Mouse (Mus musculus) G1E-ER4 (cell line): ENCODE measurements around the gene Gm13272. TPM values are rescaled to one million over a fixed set of nuclear protein-coding genes. Genes with fewer than 3 reads are reported as not detected.
"Not testable (repeated sequence)": the region's sequence is repeated elsewhere in the genome, so short reads cannot be mapped to it uniquely, and the experiment has no call there.

Experiments used
- GATA1 ChIP-seq: IDR thresholded peaks from one replicate; pipeline ENCODE4 v1.8.0; 2012; ENCODE audit warnings: low read length, inconsistent platforms
- polyA plus RNA-seq: library from polyadenylated mRNA; stranded (reverse); fragments of >175 nt; gene quantifications from 2 replicates; pipeline ENCODE4 v1.2.3, GENCODE M21; 2012

The Gm13272 gene
- not detected in 2 replicates for polyA plus RNA-seq

DNA sequence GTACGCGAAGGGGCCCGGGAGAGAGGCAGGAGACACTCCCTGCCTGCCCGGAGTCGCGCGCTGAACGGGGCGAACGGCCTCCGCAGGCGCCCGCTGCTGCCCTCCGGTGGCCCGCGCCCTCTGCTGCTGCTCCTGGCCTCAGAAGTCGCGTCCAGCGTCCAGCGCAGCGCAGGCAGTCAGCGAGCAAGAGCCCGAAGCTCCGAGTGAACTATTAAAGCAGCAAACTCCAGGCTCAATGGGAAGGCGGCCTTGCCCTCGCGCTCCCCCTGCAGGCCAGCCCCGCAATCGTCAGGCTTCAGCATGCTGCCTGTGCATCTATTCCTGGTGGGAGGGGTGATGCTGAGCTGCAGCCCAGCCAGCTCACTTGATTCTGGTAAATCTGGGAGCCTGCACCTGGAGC is at the start of gene Gm13272:
Gene Gm13272, plus strand, starts transcription at position 301 of the 400 bp plus-strand sequence.
- not testable (repeated sequence) for TF ChIP-seq GATA1

DNA sequence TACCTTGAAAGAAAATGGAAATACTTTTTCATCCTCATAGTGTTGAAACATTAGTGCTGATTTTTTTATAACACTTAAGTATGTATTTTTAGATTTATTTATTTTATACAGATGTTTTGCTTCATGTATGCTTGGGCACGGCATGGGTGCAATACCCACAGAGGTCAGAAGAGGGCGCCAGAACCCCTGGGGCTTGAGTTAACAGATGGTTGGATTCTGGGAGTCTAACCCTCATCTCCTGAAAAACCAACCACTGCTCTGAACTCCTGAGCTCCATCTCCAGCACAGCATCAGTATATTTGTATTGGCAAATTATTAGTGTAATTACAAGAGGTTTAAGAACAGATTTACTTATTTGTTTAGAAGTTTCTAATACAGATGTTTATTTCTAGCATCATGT is 41.2 kb upstream of the Gm13272 start:
- no peak for TF ChIP-seq GATA1

GRCm38 (mm10) chr4:88739036-88739435 is 40.6 kb upstream of the Gm13272 start:
- TF ChIP-seq GATA1, result no peak

DNA sequence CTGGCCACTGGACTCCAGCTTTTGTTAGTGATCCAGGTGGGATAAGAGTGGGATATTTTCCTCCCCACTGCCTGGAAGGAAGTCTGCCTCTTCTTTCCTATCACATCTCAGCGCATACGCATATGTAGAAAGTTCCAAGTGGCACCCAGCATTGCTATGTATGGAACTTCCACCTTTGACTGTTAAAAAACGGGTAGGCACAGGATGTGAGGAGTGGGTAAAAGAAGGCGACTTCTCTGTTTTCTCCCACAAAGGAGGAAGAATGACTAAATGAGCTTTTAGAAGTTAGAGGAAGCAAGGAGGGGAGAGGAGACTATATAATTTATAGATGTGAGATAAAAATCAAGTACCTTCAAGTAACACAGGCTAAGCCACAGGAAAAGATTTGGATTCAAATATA is 38.2 kb upstream of the Gm13272 start:
- TF ChIP-seq GATA1, result no peak

GRCm38 (mm10) chr4:88742771-88743371 is 36.8 kb upstream of the Gm13272 start:
- no peak for TF ChIP-seq GATA1

- TF ChIP-seq GATA1, result no peak
These were observed 35.4 kb upstream of the Gm13272 start for GRCm38 (mm10) chr4:88744207-88744606.

DNA sequence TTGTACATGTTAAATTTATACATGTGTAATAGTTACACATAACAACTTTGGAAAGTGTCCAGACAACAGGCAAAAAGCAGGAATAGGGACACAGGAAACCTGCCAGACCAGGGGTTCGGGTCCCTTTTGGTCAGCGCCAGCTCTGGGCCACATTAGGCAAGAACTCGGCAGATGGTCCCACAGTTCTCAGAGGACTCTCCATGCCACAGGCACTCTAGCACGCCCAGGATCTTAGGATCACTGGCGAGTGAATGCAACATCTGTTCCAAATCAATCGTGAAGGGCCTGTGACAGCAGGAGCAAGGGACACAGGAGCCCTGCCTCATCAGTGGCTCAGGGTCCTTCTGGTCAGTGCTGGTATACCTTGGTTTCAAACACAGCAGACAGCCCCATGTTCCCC is 29.7 kb upstream of the Gm13272 start:
- TF ChIP-seq GATA1, result no peak

- TF ChIP-seq GATA1, result not testable (repeated sequence)
These were observed 24.8 kb upstream of the Gm13272 start, which contains the start of gene Gm13271 for GRCm38 (mm10) chr4:88754818-88755340. Gm13271 (plus strand) TSS chr4:88754868.

- not testable (repeated sequence) for TF ChIP-seq GATA1
These were observed 19.9 kb upstream of the Gm13272 start, which contains the start of gene Gm13283 for GRCm38 (mm10) chr4:88759610-88760268. Gm13283 (plus strand) TSS chr4:88760119.

- not testable (repeated sequence) for TF ChIP-seq GATA1
These were observed 6.1 kb upstream of the Gm13272 start, which contains the start of gene Gm13290 for GRCm38 (mm10) chr4:88773534-88773933. Gm13290 (plus strand) TSS chr4:88773834.

DNA sequence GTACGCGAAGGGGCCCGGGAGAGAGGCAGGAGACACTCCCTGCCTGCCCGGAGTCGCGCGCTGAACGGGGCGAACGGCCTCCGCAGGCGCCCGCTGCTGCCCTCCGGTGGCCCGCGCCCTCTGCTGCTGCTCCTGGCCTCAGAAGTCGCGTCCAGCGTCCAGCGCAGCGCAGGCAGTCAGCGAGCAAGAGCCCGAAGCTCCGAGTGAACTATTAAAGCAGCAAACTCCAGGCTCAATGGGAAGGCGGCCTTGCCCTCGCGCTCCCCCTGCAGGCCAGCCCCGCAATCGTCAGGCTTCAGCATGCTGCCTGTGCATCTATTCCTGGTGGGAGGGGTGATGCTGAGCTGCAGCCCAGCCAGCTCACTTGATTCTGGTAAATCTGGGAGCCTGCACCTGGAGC is 3.0 kb upstream of the Gm13272 start, which contains the start of gene Gm13289:
Gene Gm13289, plus strand, starts transcription at position 301 of the 400 bp plus-strand sequence.
- not testable (repeated sequence) for TF ChIP-seq GATA1

DNA sequence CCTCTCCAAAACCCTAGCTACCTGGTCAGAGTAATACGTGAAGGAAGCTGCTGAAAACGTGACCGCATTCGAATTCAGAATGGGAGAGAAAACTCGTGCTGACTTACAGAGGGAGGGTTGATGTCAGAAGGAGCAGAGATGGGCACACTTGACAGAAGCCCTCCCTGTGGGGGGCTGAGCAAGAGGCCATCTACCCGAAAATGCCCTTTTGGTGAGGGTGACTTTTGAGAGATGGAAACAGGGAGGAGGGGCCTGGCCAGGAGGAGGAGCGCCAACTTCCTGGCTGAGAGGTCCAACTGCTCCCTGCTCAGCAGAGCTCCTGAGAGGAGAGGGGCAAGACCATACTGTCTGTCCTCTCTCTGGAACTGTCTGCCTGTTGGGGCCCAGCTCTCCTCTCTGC is 2.2 kb downstream of the Gm13272 start, which contains the start of gene Ifnz:
Gene Ifnz, plus strand, starts transcription at position 301 of the 400 bp plus-strand sequence.
- TF ChIP-seq GATA1, result not testable (repeated sequence)

- TF ChIP-seq GATA1, result not testable (repeated sequence)
These were observed 5.8 kb downstream of the Gm13272 start, which contains the start of gene Gm13276 for GRCm38 (mm10) chr4:88785409-88785808. Gm13276 (plus strand) TSS chr4:88785709.

DNA sequence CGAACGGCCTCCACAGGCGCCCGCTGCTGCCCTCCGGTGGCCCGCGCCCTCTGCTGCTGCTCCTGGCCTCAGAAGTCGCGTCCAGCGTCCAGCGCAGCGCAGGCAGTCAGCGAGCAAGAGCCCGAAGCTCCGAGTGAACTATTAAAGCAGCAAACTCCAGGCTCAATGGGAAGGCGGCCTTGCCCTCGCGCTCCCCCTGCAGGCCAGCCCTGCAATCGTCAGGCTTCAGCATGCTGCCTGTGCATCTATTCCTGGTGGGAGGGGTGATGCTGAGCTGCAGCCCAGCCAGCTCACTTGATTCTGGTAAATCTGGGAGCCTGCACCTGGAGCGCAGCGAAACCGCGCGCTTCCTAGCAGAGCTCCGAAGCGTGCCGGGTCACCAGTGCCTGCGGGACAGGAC is 8.8 kb downstream of the Gm13272 start, which contains the start of gene Gm13277:
Gene Gm13277, plus strand, starts transcription at position 231 of the 400 bp plus-strand sequence.
- TF ChIP-seq GATA1, result not testable (repeated sequence)

GRCm38 (mm10) chr4:88791250-88791649 is 11.6 kb downstream of the Gm13272 start, which contains the start of gene Gm13278:
Gm13278 (plus strand) TSS chr4:88791550.
- TF ChIP-seq GATA1, result not testable (repeated sequence)
